Mouse (Mus musculus) cerebellum, adult 18-20 months (tissue): ENCODE measurements around the gene Ccdc9.
"Not testable (repeated sequence)": the region's sequence is repeated elsewhere in the genome, so short reads cannot be mapped to it uniquely, and the experiment has no call there.

ENCODE experiments used
- DNase-seq, 2 experiments: peaks; one replicate each; pipeline ENCODE4 v3.0.0; 2021

Ccdc9 gene

GRCm38 (mm10) chr7:16266593-16266992 is 20.0 kb downstream of the Ccdc9 start:
- not testable (repeated sequence) for DNase-seq

- no peak for DNase-seq
Observed at GRCm38 (mm10) chr7:16265856-16266255, 20.7 kb downstream of the Ccdc9 start.

GRCm38 (mm10) chr7:16263843-16264242 is 22.8 kb downstream of the Ccdc9 start:
- no peak for DNase-seq

GRCm38 (mm10) chr7:16263015-16263787 is 23.4 kb downstream of the Ccdc9 start:
- DNase-seq, result peak; percentile 81 to 87

DNA sequence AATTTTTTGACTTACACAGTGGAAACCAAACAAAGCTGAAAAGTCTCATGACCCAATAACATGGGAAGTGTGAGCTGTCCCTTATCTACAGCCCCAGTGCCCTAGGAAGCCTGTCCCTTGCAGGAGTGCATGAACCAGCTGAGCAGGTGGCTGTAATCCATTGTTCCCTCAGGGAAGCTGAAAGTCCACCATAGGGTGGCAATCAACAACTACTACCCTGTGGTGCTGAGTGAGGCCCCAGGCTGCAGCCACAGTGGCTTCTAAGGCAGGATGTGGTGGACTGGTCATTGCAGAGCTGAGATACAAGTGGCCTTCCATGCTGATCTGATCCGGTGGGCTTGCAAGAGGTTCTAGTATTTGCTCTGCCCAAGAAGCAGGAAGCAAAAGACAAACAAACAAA is 25.5 kb downstream of the Ccdc9 start:
- DNase-seq, result no peak

- DNase-seq, result no peak
Observed at GRCm38 (mm10) chr7:16259110-16259590, 27.4 kb downstream of the Ccdc9 start, which contains the start of gene C5ar1. Gene C5ar1, minus strand, starts transcription at chr7:16259540.

GRCm38 (mm10) chr7:16257830-16258229 is 28.8 kb downstream of the Ccdc9 start:
- no peak for DNase-seq

DNA sequence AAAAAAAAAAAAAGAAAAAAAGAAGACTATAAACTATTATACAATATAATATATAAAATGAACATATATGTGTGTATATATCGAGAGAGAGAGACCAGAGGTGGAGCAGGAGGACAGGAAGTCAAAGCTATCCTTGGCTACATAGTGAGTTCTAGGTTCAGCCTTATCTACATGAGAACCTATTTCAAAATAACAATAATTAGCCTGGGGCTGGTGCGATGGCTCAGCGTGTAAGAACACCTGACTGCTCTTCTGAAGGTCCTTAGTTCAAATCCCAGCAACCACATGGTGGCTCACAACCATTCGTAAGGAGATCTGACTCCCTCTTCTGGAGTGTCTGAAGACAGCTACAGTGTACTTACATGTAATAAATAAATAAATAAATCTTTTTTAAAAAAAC is 30.6 kb downstream of the Ccdc9 start:
- not testable (repeated sequence) for DNase-seq

GRCm38 (mm10) chr7:16254195-16254594 is 32.4 kb downstream of the Ccdc9 start:
- DNase-seq, result no peak

DNA sequence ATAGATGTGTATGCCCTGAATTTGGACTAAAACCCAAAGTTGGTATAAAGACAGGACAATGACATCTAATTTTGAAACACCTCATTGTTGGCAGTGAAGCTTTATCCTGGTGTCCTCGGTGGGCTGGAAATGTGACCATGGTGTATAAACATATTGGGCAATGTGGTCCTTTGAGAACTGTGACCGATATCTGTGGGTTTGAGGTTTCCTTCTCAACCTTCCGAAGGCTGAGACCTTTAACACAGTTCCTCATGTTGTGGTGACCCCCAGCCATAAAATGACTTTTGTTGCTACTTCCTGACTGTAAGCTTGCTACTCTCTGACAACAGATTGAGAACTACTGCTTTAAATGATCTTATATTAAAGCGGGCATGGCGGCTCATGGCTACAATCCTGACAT is 35.9 kb downstream of the Ccdc9 start:
- no peak for DNase-seq

DNA sequence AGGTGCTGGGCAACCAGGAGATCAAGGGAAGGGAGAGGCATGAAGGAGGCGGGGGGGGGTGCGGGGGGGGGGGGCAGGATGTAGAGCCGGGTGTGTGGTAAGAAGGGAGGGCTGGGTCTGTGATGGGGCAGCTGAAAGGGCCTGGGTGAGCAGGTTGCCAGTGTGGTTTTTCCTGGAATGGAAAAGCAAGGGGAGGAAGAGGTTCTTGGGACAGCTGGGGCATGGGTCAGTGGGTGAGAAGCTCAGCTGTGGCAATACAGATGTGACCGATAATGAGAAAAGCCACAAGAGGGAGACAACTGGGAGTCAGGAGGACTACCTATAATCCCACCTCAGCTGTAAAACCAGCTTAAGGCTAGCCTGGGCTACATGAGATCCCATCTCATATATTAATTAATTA is 40.6 kb downstream of the Ccdc9 start:
- no peak for DNase-seq

- no peak for DNase-seq
Observed at GRCm38 (mm10) chr7:16244067-16244466, 42.5 kb downstream of the Ccdc9 start, which contains the start of gene C5ar2. Gene C5ar2, minus strand, starts transcription at chr7:16244154.

- DNase-seq, result no peak
Observed at GRCm38 (mm10) chr7:16242198-16242597, 44.4 kb downstream of the Ccdc9 start.

DNA sequence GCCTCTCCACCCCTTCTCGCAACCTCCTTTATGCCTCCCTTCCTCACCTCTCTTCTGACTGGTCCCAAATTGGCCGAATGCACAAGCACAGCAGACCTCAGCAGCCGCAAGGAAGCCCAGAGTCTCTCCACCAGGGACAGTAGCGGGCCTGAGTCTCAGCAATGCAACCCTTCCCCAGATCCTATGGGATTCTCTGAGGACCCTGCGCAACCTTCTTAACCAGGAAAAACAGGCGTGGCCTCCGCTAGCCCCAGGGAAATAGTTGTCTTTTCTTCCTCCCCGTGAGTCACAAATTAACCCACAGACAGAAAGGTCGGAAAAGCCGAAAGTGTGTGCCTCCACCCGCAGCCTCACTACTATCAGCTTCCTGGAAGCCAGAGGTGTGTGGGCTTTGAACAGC is 44.8 kb downstream of the Ccdc9 start:
- no peak for DNase-seq

- no peak for DNase-seq
Observed at GRCm38 (mm10) chr7:16240978-16241303, 45.7 kb downstream of the Ccdc9 start.

DNA sequence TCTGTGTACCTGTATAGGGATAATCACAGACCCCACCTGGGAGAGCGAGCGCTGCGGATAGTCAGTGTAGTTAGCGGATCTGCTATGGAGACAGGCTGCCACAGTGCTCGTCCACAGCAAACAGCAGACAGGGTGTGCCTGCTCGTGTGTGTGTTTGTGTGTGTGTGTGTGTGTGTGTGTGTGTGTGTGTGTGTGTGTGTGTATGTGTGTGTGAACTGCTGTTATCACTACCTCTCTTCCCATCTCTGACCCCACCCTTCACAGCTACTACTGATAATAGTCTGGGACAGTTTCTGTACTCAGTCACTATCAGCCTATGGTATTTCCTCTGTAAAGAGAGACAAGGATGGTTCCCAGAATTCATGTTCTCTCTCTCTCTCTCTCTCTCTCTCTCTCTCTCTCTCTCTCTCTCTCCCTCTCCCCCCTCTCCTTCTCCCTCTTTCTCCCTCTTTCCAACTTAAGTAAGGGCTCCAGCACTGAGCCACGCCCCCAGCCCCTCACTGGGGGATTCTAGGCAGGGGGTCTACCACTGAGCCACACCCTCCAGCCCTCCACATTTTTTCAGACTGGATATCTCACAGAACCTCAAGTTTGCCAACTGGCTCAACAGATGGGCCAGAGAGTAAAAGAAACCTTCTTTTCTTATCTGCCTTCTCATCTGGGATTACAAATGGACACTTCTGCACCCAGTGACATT is 46.2 kb downstream of the Ccdc9 start:
- DNase-seq, result no peak

GRCm38 (mm10) chr7:16239554-16239997 is 47.0 kb downstream of the Ccdc9 start:
- DNase-seq, result peak; percentile 64 to 80

DNA sequence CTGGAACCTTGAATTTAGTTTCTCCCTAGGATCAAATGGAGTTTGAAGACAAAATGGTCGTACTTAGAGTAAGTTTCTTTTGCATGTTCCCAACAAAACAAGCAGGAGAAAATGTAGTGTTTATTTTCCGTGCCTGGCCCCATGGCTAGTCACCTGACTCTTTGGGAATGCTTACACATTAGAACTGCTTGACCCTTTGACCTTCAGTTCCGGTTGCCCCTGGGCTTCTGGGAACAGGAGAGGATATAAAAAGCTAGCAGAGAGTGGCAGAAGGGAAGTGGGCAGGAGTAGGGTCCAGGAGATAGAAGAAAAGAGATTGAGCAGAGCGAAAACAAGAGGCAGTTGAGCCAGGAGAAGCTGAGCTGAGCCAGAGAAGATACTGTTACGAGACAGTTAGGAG is 56.7 kb downstream of the Ccdc9 start:
- DNase-seq, result no peak
